Mouse (Mus musculus) heart, postnatal 14 days (tissue): ENCODE results near the gene Trim8. TPM values are rescaled to one million over a fixed set of nuclear protein-coding genes. Genes with fewer than 3 reads are reported as not detected.

ENCODE experiments used
- DNase-seq, 2 experiments: peaks; one replicate each; pipeline ENCODE4 v3.0.0; 2021 to 2022
- intact Hi-C: fragments of 180-260 bp; cut with DNase I; formaldehyde crosslinking; loops from one replicate; pipeline ENCODE4 v1.15.1; 2025
- long read RNA-seq, 2 experiments: library from polyadenylated mRNA; stranded (forward); transcript quantifications; one replicate each; pipeline ENCODE4 v2.0.0; 2021
- total RNA-seq, 2 experiments: library from RNA; stranded (reverse); gene quantifications; 2 replicates each; pipeline ENCODE4 v1.2.3; 2021

The Trim8 gene
- total RNA-seq: 10 to 100 TPM; 47.6 to 50.0 TPM
- long read RNA-seq, experiment 1, transcript Trim8-201 (6 exons, 3,580 nt): major isoform, 77 of 92 reads
- long read RNA-seq, experiment 1, partial matches to known transcripts: 14 of 92 reads
- long read RNA-seq, experiment 1, other reads (novel, unspliced or antisense): 1 of 92 reads
- long read RNA-seq, experiment 2, transcript Trim8-201 (6 exons, 3,580 nt): major isoform, 74 of 83 reads
- long read RNA-seq, experiment 2, partial matches to known transcripts: 2 of 83 reads
- long read RNA-seq, experiment 2, other reads (novel, unspliced or antisense): 7 of 83 reads

- intact Hi-C loops: loop anchor here (2.0 to 5.0 kb wide), 2 partner anchors 47 to 104 kb away; partner anchors contain the start of genes Actr1a and Sufu
- DNase-seq: peak; percentile 86 to 89
Observed at GRCm38 (mm10) chr19:46501401-46502068, at the start of gene Trim8. Gene Trim8 (plus strand): TSS chr19:46501702.

- peak; percentile 53 to 71 for DNase-seq
- intact Hi-C loops: loop anchor here (5.0 kb wide), 1 partner anchor 35 kb away; no protein-coding TSS in a partner anchor
Observed at GRCm38 (mm10) chr19:46452052-46452827, 49.3 kb upstream of the Trim8 start.

GRCm38 (mm10) chr19:46452916-46453315 is 48.6 kb upstream of the Trim8 start:
- intact Hi-C loops: loop anchor here (5.0 kb wide), 1 partner anchor 34 kb away; no protein-coding TSS in a partner anchor
- DNase-seq: no peak

GRCm38 (mm10) chr19:46454126-46454880 is 47.2 kb upstream of the Trim8 start:
- no peak for DNase-seq
- intact Hi-C loops: loop anchor here (2.0 to 5.0 kb wide), 2 partner anchors 33 to 48 kb away; no protein-coding TSS in a partner anchor

GRCm38 (mm10) chr19:46455032-46455431 is 46.5 kb upstream of the Trim8 start:
- DNase-seq: peak; percentile 48 to 59
- intact Hi-C loops: loop anchor here (2.0 kb wide), 1 partner anchor 48 kb away; no protein-coding TSS in a partner anchor

- intact Hi-C loops: loop anchor here (2.0 kb wide), 1 partner anchor 47 kb away; no protein-coding TSS in a partner anchor
Observed at GRCm38 (mm10) chr19:46455556-46455955, 45.9 kb upstream of the Trim8 start.

GRCm38 (mm10) chr19:46456018-46456735 is 45.3 kb upstream of the Trim8 start:
- intact Hi-C loops: no loop called here
- no peak for DNase-seq

More at GRCm38 (mm10) chr19:46455556-46455955, 45.9 kb upstream of the Trim8 start:
- no peak for DNase-seq

- intact Hi-C loops: loop anchor here (2.0 kb wide), 1 partner anchor 17 kb away; no protein-coding TSS in a partner anchor
Observed at GRCm38 (mm10) chr19:46457798-46458197, 43.7 kb upstream of the Trim8 start.

GRCm38 (mm10) chr19:46459256-46459655 is 42.2 kb upstream of the Trim8 start:
- no peak for DNase-seq
- intact Hi-C loops: loop anchor here (2.0 kb wide), 1 partner anchor 16 kb away; no protein-coding TSS in a partner anchor

More at GRCm38 (mm10) chr19:46457798-46458197, 43.7 kb upstream of the Trim8 start:
- DNase-seq: no peak

GRCm38 (mm10) chr19:46459889-46460288 is 41.6 kb upstream of the Trim8 start:
- intact Hi-C loops: loop anchor here (2.0 kb wide), 1 partner anchor 15 kb away; no protein-coding TSS in a partner anchor
- DNase-seq: peak; percentile 63 to 76

- intact Hi-C loops: no loop called here
- DNase-seq: no peak
Observed at GRCm38 (mm10) chr19:46462574-46462973, 38.9 kb upstream of the Trim8 start.

GRCm38 (mm10) chr19:46463446-46463845 is 38.1 kb upstream of the Trim8 start:
- intact Hi-C loops: no loop called here

GRCm38 (mm10) chr19:46466160-46466559 is 35.3 kb upstream of the Trim8 start:
- intact Hi-C loops: no loop called here
- DNase-seq: no peak

More at GRCm38 (mm10) chr19:46463446-46463845, 38.1 kb upstream of the Trim8 start:
- no peak for DNase-seq

- no peak for DNase-seq
- intact Hi-C loops: no loop called here
Observed at GRCm38 (mm10) chr19:46467051-46467503, 34.4 kb upstream of the Trim8 start.

GRCm38 (mm10) chr19:46470364-46471240 is 30.9 kb upstream of the Trim8 start:
- no peak for DNase-seq
- intact Hi-C loops: no loop called here

- intact Hi-C loops: no loop called here
- DNase-seq: no peak
Observed at GRCm38 (mm10) chr19:46471324-46472093, 30.0 kb upstream of the Trim8 start.

GRCm38 (mm10) chr19:46477432-46477845 is 24.1 kb upstream of the Trim8 start:
- intact Hi-C loops: no loop called here
- DNase-seq: no peak
